Mouse (Mus musculus) olfactory bulb, adult 2 months (tissue): ENCODE data around the gene Nhlrc2.

Source experiments
- CTCF ChIP-seq: fragments of 200-500 bp; IDR thresholded peaks from 2 replicates; pipeline ENCODE4 v1.5.1; 2012; ENCODE audit warnings: low read depth, mild to moderate bottlenecking, low read length, moderate library complexity; ENCODE audit not compliant: insufficient read depth
- POLR2A ChIP-seq: fragments of 200-500 bp; IDR thresholded peaks from 2 replicates; pipeline ENCODE4 v1.6.1; 2012; ENCODE audit warnings: mild to moderate bottlenecking, low read depth, low read length, moderate library complexity; ENCODE audit not compliant: insufficient read depth

- TF ChIP-seq CTCF = no peak
- TF ChIP-seq POLR2A = no peak
These were observed 7.9 kb downstream of the Nhlrc2 start for GRCm38 (mm10) chr19:56555972-56556371.
